Mouse (Mus musculus): ENCODE measurements around the gene Iqch.
A peak's percentile ranks its signal among the peaks of the same experiment; 100 is the strongest.

- no peak for TF ChIP-seq POLR2A (IDR thresholded peaks at IDR 0.05; ENCODE audit: borderline replicate concordance, extremely low read depth, low read depth, low read length)
- TF ChIP-seq CTCF (IDR thresholded peaks at IDR 0.05; ENCODE audit: insufficient read depth, low read length): 0 out of 2 replicates have a peak, but pooled peaks have one; percentile 21
These were observed 29.8 kb upstream of the Iqch start for GRCm38 (mm10) chr9:63632045-63632444.

Data from lung, adult 2 months (tissue).